Mouse (Mus musculus) limb, embryonic 13.5 days (tissue): ENCODE measurements around the gene Rap1gap2. TPM values are rescaled to one million over a fixed set of nuclear protein-coding genes. Genes with fewer than 3 reads are reported as not detected.
A peak's percentile ranks its signal among the peaks of the same experiment; 100 is the strongest.

Experiments used
- ATAC-seq: fragments of 200-750 bp; cut with Nextera tagmentation; 2 replicates; pipeline ENCODE4 v1.8.0; 2017; ENCODE audit warnings: low read depth, moderate number of reproducible peaks, moderate TSS enrichment; ENCODE audit not compliant: low FRiP score
- H3K27ac ChIP-seq: fragments of 300-500 bp; sonication (generic); 2 replicates; pipeline ENCODE4 v1.5.1; 2015; ENCODE audit warnings: inconsistent platforms, mild to moderate bottlenecking, moderate library complexity
- H3K27me3 ChIP-seq: fragments of 300-500 bp; sonication (generic); 2 replicates; pipeline ENCODE4 v1.6.1; 2015; ENCODE audit warnings: mild to moderate bottlenecking, inconsistent platforms
- H3K36me3 ChIP-seq: fragments of 300-500 bp; sonication (generic); 2 replicates; pipeline ENCODE4 v1.6.1; 2015; ENCODE audit warnings: inconsistent platforms, mild to moderate bottlenecking, moderate library complexity
- H3K4me1 ChIP-seq: fragments of 300-500 bp; sonication (generic); 2 replicates; pipeline ENCODE4 v1.6.1; 2015; ENCODE audit warnings: inconsistent platforms
- H3K4me2 ChIP-seq: fragments of 300-500 bp; sonication (generic); replicated peaks from 2 replicates; pipeline ENCODE4 v1.6.1; 2015; ENCODE audit warnings: inconsistent platforms, mild to moderate bottlenecking, moderate library complexity
- H3K4me3 ChIP-seq: fragments of 300-500 bp; sonication (generic); 2 replicates; pipeline ENCODE4 v1.5.1; 2015; ENCODE audit warnings: moderate library complexity, mild to moderate bottlenecking, inconsistent platforms
- H3K9ac ChIP-seq: fragments of 300-500 bp; sonication (generic); 2 replicates; pipeline ENCODE4 v1.6.1; 2015; ENCODE audit warnings: mild to moderate bottlenecking, inconsistent platforms
- H3K9me3 ChIP-seq: fragments of 300-500 bp; sonication (generic); 2 replicates; pipeline ENCODE4 v1.6.1; 2016; ENCODE audit warnings: inconsistent platforms
- WGBS: fragments of 180-500 bp; shearing (Covaris S2); methylation state at CpG from one replicate; pipeline ENCODE4 v1.1.7; 2015; 5-methylcytosine and 5-hydroxymethylcytosine counted together
- polyA plus RNA-seq: library from polyadenylated mRNA; unstranded; fragments of >200 nt; fragmentation: Nextera tagmentation; extraction: Ambion mirVana; gene quantifications from 2 replicates; pipeline ENCODE4 v1.2.1, GENCODE M21; 2015

Rap1gap2 gene
- polyA plus RNA-seq, 1 experiment from 2014 or later, result 1.2 TPM

- Histone ChIP-seq H3K9me3 (no peaks in the 10 kb centered on the region), H3K9ac (no peak overlapping the region), H3K4me1 (no peaks in the 10 kb centered on the region), H3K4me2 (no peak overlapping the region), H3K4me3 (no peak overlapping the region), H3K27me3 (no peaks in the 10 kb centered on the region), H3K36me3 (no peaks in the 10 kb centered on the region), H3K27ac (no peak overlapping the region)
- 76% methylated on average over 4 of the region's 4 CpGs for WGBS
- no peak for ATAC-seq
Observed at GRCm38 (mm10) chr11:74433000-74433399, 177.7 kb downstream of the Rap1gap2 start.

GRCm38 (mm10) chr11:74429798-74430529 lies 180.8 kb downstream of the Rap1gap2 start:
- Histone ChIP-seq H3K27me3 (0 out of 2 replicates have a peak, but pooled peaks cover 2% of the 10 kb centered on the region), H3K9ac (no peak overlapping the region), H3K9me3 (no peaks in the 10 kb centered on the region), H3K4me3 (no peak overlapping the region), H3K4me2 (no peak overlapping the region), H3K36me3 (no peaks in the 10 kb centered on the region), H3K27ac (no peak overlapping the region), H3K4me1 (no peaks in the 10 kb centered on the region)
- ATAC-seq, result no peak
- WGBS, result 68% methylated on average over 11 of the region's 11 CpGs

- Histone ChIP-seq H3K36me3 (no peaks in the 10 kb centered on the region), H3K4me1 (0 out of 2 replicates have a peak, but pooled peaks cover 4% of the 10 kb centered on the region), H3K9me3 (no peaks in the 10 kb centered on the region), H3K27ac (no peak overlapping the region), H3K4me2 (no peak overlapping the region), H3K4me3 (no peak overlapping the region), H3K9ac (no peak overlapping the region), H3K27me3 (0 out of 2 replicates have a peak, but pooled peaks cover 5% of the 10 kb centered on the region)
- 82% methylated on average over 5 of the region's 5 CpGs for WGBS
- ATAC-seq, result no peak
Observed at GRCm38 (mm10) chr11:74426306-74426705, 184.4 kb downstream of the Rap1gap2 start.

- WGBS, result 90% methylated on average over 6 of the region's 6 CpGs
- Histone ChIP-seq H3K9ac (no peak overlapping the region), H3K27ac (no peak overlapping the region), H3K4me3 (no peak overlapping the region), H3K27me3 (0 out of 2 replicates have a peak, but pooled peaks cover 5% of the 10 kb centered on the region), H3K36me3 (no peaks in the 10 kb centered on the region), H3K4me1 (0 out of 2 replicates have a peak, but pooled peaks cover 4% of the 10 kb centered on the region), H3K9me3 (no peaks in the 10 kb centered on the region), H3K4me2 (no peak overlapping the region)
- no peak for ATAC-seq
Observed at GRCm38 (mm10) chr11:74422019-74422418, 188.7 kb downstream of the Rap1gap2 start.

- 0 out of 2 replicates have a peak, but pooled peaks cover 5% of the 10 kb centered on the region for H3K27me3 ChIP-seq
- no peaks in the 10 kb centered on the region for H3K9me3 ChIP-seq
- no peak for ATAC-seq
- H3K4me3 ChIP-seq, result no peak overlapping the region
- H3K4me1 ChIP-seq, result 0 out of 2 replicates have a peak, but pooled peaks cover 4% of the 10 kb centered on the region
- 78% methylated on average over 4 of the region's 4 CpGs for WGBS
- no peak overlapping the region for H3K4me2 ChIP-seq
- H3K9ac ChIP-seq, result no peak overlapping the region
- no peak overlapping the region for H3K27ac ChIP-seq
- H3K36me3 ChIP-seq, result no peaks in the 10 kb centered on the region
Observed at GRCm38 (mm10) chr11:74421151-74421550, 189.6 kb downstream of the Rap1gap2 start.

GRCm38 (mm10) chr11:74419601-74420000 lies 191.1 kb downstream of the Rap1gap2 start:
- 84% methylated on average over 4 of the region's 4 CpGs for WGBS
- Histone ChIP-seq H3K27ac (no peak overlapping the region), H3K4me1 (0 out of 2 replicates have a peak, but pooled peaks cover 4% of the 10 kb centered on the region), H3K9me3 (no peaks in the 10 kb centered on the region), H3K9ac (no peak overlapping the region), H3K27me3 (no peaks in the 10 kb centered on the region), H3K36me3 (no peaks in the 10 kb centered on the region), H3K4me2 (no peak overlapping the region), H3K4me3 (no peak overlapping the region)
- ATAC-seq, result no peak

- H3K4me1 ChIP-seq, result peaks cover under 1% of the 10 kb centered on the region; the same call in 1 of the 2 replicates
- no peaks in the 10 kb centered on the region for H3K36me3 ChIP-seq
- 59% methylated on average over 12 of the region's 12 CpGs for WGBS
- no peak overlapping the region for H3K4me3 ChIP-seq
- no peak overlapping the region for H3K4me2 ChIP-seq
- ATAC-seq, result no peak
- H3K27ac ChIP-seq, result no peak overlapping the region
- H3K9ac ChIP-seq, result no peak overlapping the region
- no peaks in the 10 kb centered on the region for H3K27me3 ChIP-seq
- H3K9me3 ChIP-seq, result no peaks in the 10 kb centered on the region
Observed at GRCm38 (mm10) chr11:74415736-74416135, 195.0 kb downstream of the Rap1gap2 start.

GRCm38 (mm10) chr11:74414112-74414511 lies 196.6 kb downstream of the Rap1gap2 start:
- Histone ChIP-seq H3K36me3 (no peaks in the 10 kb centered on the region), H3K4me2 (no peak overlapping the region), H3K4me3 (no peak overlapping the region), H3K4me1 (peaks cover 17% of the 10 kb centered on the region), H3K9ac (no peak overlapping the region), H3K27me3 (no peaks in the 10 kb centered on the region), H3K9me3 (no peaks in the 10 kb centered on the region), H3K27ac (no peak overlapping the region)
- no peak for ATAC-seq
- WGBS, result 68% methylated on average over 9 of the region's 9 CpGs

GRCm38 (mm10) chr11:74413449-74413972 lies 197.2 kb downstream of the Rap1gap2 start:
- no peak overlapping the region for H3K27ac ChIP-seq
- H3K9ac ChIP-seq, result no peak overlapping the region
- no peak for ATAC-seq
- WGBS, result 75% methylated on average over 3 of the region's 3 CpGs
- peaks cover 23% of the 10 kb centered on the region for H3K4me1 ChIP-seq
- no peaks in the 10 kb centered on the region for H3K36me3 ChIP-seq
- H3K4me3 ChIP-seq, result no peak overlapping the region
- no peaks in the 10 kb centered on the region for H3K27me3 ChIP-seq
- H3K4me2 ChIP-seq, result no peak overlapping the region
- H3K9me3 ChIP-seq, result no peaks in the 10 kb centered on the region

GRCm38 (mm10) chr11:74412462-74412861 lies 198.3 kb downstream of the Rap1gap2 start:
- H3K27me3 ChIP-seq, result no peaks in the 10 kb centered on the region
- peaks cover 30% of the 10 kb centered on the region for H3K4me1 ChIP-seq
- H3K4me2 ChIP-seq, result no peak overlapping the region
- ATAC-seq, result no peak
- H3K4me3 ChIP-seq, result no peak overlapping the region
- no peak overlapping the region for H3K9ac ChIP-seq
- H3K27ac ChIP-seq, result no peak overlapping the region
- H3K9me3 ChIP-seq, result no peaks in the 10 kb centered on the region
- WGBS, result 61% methylated on average over 3 of the region's 3 CpGs
- H3K36me3 ChIP-seq, result no peaks in the 10 kb centered on the region

GRCm38 (mm10) chr11:74411943-74412342 lies 198.8 kb downstream of the Rap1gap2 start:
- H3K4me2 ChIP-seq, result no peak overlapping the region
- H3K27ac ChIP-seq, result no peak overlapping the region
- H3K36me3 ChIP-seq, result no peaks in the 10 kb centered on the region
- no peak overlapping the region for H3K4me3 ChIP-seq
- no peaks in the 10 kb centered on the region for H3K27me3 ChIP-seq
- no peak overlapping the region for H3K9ac ChIP-seq
- 72% methylated on average over 3 of the region's 3 CpGs for WGBS
- ATAC-seq, result no peak
- no peaks in the 10 kb centered on the region for H3K9me3 ChIP-seq
- peaks cover 30% of the 10 kb centered on the region for H3K4me1 ChIP-seq

- Histone ChIP-seq H3K27ac (peak overlapping the region; percentile 52; the same call in 1 of the 2 replicates), H3K4me1 (peaks cover 30% of the 10 kb centered on the region), H3K27me3 (no peaks in the 10 kb centered on the region), H3K9ac (no peak overlapping the region), H3K36me3 (no peaks in the 10 kb centered on the region), H3K9me3 (no peaks in the 10 kb centered on the region), H3K4me2 (0 out of 2 replicates have a peak overlapping the region, but pooled peaks have one; percentile 0), H3K4me3 (no peak overlapping the region)
- ATAC-seq, result no peak
- WGBS, result 37% methylated on average over 4 of the region's 4 CpGs
Observed at GRCm38 (mm10) chr11:74409757-74410174, 200.9 kb downstream of the Rap1gap2 start.
